In genomic region chr3:29190263-29190662, GRCm38 (mm10) we compare ENCODE assay signal across 27 mouse cellular contexts.
"Had no signal": no experiment of that assay in that cellular context is flagged by ENCODE, and none has a peak within 500 bp of the region (broad histone marks: within the 10 kb centered on the region; RNA-seq: fewer than 3 reads in every experiment).

No protein-coding gene starts in this region.

- H3K9me3 ChIP-seq: heart, embryonic 10.5 days; heart, embryonic 12.5 days; hindbrain, embryonic 10.5 days; hindbrain, embryonic 12.5 days; intestine, embryonic 15.5 days; limb, embryonic 10.5 days; limb, embryonic 12.5 days; liver, embryonic 13.5 days; liver, embryonic 15.5 days had no signal

- H3K27ac ChIP-seq: gastrocnemius, adult 2 months; heart, embryonic 10.5 days; hindbrain, embryonic 10.5 days; hindbrain, embryonic 12.5 days; hindbrain, embryonic 14.5 days; intestine, embryonic 15.5 days; layer of hippocampus, adult 2 months; left cerebral cortex, adult 2 months; limb, embryonic 10.5 days; limb, embryonic 12.5 days; liver, embryonic 13.5 days; liver, embryonic 15.5 days had no signal

- H3K36me3 ChIP-seq: heart, embryonic 10.5 days; heart, embryonic 12.5 days; hindbrain, embryonic 10.5 days; hindbrain, embryonic 12.5 days; intestine, embryonic 15.5 days; limb, embryonic 10.5 days; limb, embryonic 12.5 days; liver, embryonic 13.5 days; liver, embryonic 15.5 days had no signal

- H3K9ac ChIP-seq: heart, embryonic 12.5 days; hindbrain, embryonic 12.5 days; hindbrain, embryonic 14.5 days; intestine, embryonic 15.5 days; limb, embryonic 12.5 days; liver, embryonic 13.5 days; liver, embryonic 15.5 days had no signal

- ATAC-seq: hindbrain, embryonic 16.5 days; inflammation-experienced regulatory T-cells, adult 6 months; intestine, embryonic 15.5 days; intestine, postnatal 0 days had no signal

- DNase-seq: gastrocnemius, adult 2 months; gastrocnemius, postnatal 10 days; gastrocnemius, postnatal 25 days; heart, adult 18-20 months; heart, postnatal 10 days; heart, postnatal 4 days; kidney, adult 18-20 months; kidney, adult 8-10 months; kidney, postnatal 10 days; kidney, postnatal 25 days; kidney, postnatal 4 days; liver; liver, embryonic 13.5 days had no signal

- H3K4me1 ChIP-seq: heart, embryonic 10.5 days; heart, embryonic 12.5 days; hindbrain, embryonic 10.5 days; hindbrain, embryonic 12.5 days; intestine, embryonic 15.5 days; limb, embryonic 10.5 days; limb, embryonic 12.5 days; liver, embryonic 13.5 days; liver, embryonic 15.5 days had no signal

- H3K4me3 ChIP-seq: gastrocnemius, adult 2 months; heart, embryonic 10.5 days; heart, embryonic 12.5 days; hindbrain, embryonic 10.5 days; hindbrain, embryonic 12.5 days; intestine, embryonic 15.5 days; layer of hippocampus, adult 2 months; left cerebral cortex, adult 2 months; limb, embryonic 10.5 days; limb, embryonic 12.5 days; liver, embryonic 13.5 days; liver, embryonic 15.5 days had no signal
